Mouse (Mus musculus): Measurements from ENCODE around the gene Phf11b. TPM values are rescaled to one million over a fixed set of nuclear protein-coding genes. Genes with fewer than 3 reads are reported as not detected.

The Phf11b gene
- 0.50 and 0.72 TPM in 2 replicates for polyA plus RNA-seq (2021; fragmentation: Nextera tagmentation)
- long read RNA-seq, experiment 1: 0 reads
- long read RNA-seq, experiment 2, partial matches to known transcripts: 1 of 2 reads
- long read RNA-seq, experiment 2, other reads (novel, unspliced or antisense): 1 of 2 reads

DNA sequence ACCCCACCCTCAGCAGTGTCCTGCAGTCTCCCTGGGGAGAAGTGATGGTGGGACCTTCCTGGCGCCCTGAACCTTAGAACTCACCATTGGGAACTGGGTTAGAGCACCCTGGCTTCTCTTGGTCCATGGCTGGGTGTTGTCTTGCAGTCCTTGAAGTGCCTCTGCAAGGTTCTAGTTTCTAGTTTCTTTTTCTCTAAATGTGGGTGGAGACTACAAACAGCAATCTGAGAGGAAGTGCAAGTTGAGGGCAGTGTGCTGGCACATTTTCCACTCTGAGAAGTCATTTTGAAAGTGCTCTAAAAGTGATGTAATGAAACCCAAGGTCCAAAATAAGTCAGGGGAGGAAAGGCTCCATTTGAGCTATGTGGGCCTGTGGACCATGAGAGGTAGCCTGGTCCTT is at the start of gene Phf11b:
Gene Phf11b, minus strand, starts transcription at position 163 of the 400 bp plus-strand sequence.

DNA sequence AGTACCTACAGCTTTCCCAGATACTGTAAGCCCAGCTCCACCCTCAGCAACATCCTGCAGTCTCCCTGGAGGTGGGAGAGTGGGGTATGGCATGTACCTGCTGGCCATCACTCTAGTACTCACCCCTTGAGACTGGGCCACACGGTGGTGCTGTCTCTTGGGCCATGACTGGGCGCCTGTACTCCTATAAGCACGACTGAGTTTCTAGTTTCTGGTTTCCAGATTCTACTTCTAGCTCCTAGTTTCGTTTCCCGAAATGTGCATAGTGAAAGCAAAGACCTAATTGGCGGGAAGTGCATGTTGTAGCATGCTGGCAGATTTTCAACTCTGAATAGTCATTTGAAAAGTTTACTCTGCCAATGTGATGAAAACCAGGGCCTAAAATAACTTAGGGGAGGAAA is 24.1 kb upstream of the Phf11b start, which contains the start of gene Phf11d:
Gene Phf11d, minus strand, starts transcription at position 227 of the 401 bp plus-strand sequence.

DNA sequence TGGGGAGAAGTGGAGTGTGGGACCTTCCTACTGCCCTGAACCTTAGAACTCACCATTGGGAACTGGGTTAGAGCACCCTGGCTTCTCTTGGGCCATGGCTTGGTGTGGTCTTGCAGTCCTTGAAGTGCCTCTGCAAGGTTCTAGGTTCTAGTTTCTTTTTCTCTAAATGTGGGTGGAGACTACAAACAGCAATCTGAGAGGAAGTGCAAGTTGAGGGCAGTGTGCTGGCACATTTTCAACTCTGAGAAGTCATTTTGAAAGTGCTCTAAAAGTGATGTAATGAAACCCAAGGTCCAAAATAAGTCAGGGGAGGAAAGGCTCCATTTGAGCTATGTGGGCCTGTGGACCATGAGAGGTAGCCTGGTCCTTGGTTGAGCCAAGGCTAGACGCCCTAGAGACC is 43.8 kb downstream of the Phf11b start, which contains the start of gene Phf11a:
Gene Phf11a, minus strand, starts transcription at position 132 of the 400 bp plus-strand sequence.

Other genes starting within 250 kb of the Phf11b start
- gene 1700129C05Rik, start 198.5 kb downstream of the Phf11b start, polyA plus RNA-seq (2021; fragmentation: Nextera tagmentation): not detected in 2 replicates
- not detected in 2 replicates for gene Gm5142, start 162.6 kb downstream of the Phf11b start, polyA plus RNA-seq (2021; fragmentation: Nextera tagmentation)
- 15.2 and 15.8 TPM in 2 replicates for gene Rcbtb1, start 140.1 kb downstream of the Phf11b start, polyA plus RNA-seq (2021; fragmentation: Nextera tagmentation)
- not detected in 2 replicates for gene Gm6904, start 81.1 kb downstream of the Phf11b start, polyA plus RNA-seq (2021; fragmentation: Nextera tagmentation)
- gene Phf11a, start 43.8 kb downstream of the Phf11b start, polyA plus RNA-seq (2021; fragmentation: Nextera tagmentation): 0.11 and 0.24 TPM in 2 replicates
- gene Phf11d, start 24.1 kb upstream of the Phf11b start, polyA plus RNA-seq (2021; fragmentation: Nextera tagmentation): 0.43 and 1.1 TPM in 2 replicates
- gene Phf11c, start 54.0 kb upstream of the Phf11b start, polyA plus RNA-seq (2021; fragmentation: Nextera tagmentation): 0.14 and 0.18 TPM in 2 replicates
- gene Setdb2, start 99.5 kb upstream of the Phf11b start, polyA plus RNA-seq (2021; fragmentation: Nextera tagmentation): 4.8 and 6.5 TPM in 2 replicates
- gene Cab39l, start 99.6 kb upstream of the Phf11b start, polyA plus RNA-seq (2021; fragmentation: Nextera tagmentation): 23.5 and 76.4 TPM in 2 replicates

Measured in layer of hippocampus, adult 6 months (tissue).